Mouse (Mus musculus) E14TG2a.4 (cell line): Measurements from ENCODE around the gene Cep19.
A peak's percentile ranks its signal among the peaks of the same experiment; 100 is the strongest.

ENCODE experiments used
- H3K27me3 ChIP-seq: 2 replicates; pipeline ENCODE4 v1.6.1; 2014; ENCODE audit warnings: low read length, control low read depth; ENCODE audit not compliant: insufficient read depth
- H3K36me3 ChIP-seq: 2 replicates; pipeline ENCODE4 v1.6.1; 2014; ENCODE audit warnings: low read length, control low read depth; ENCODE audit not compliant: insufficient read depth
- H3K4me1 ChIP-seq: replicated peaks from 2 replicates; pipeline ENCODE4 v1.6.1; 2014; ENCODE audit warnings: low read depth, low read length, control low read depth
- H3K4me3 ChIP-seq: replicated peaks from 2 replicates; pipeline ENCODE4 v1.5.1; 2014; ENCODE audit warnings: mild to moderate bottlenecking, low read length
- H3K9me3 ChIP-seq: 2 replicates; pipeline ENCODE4 v1.6.1; 2014; ENCODE audit warnings: low read length, control low read depth
- CTCF ChIP-seq: conservative IDR thresholded peaks from 2 replicates; pipeline ENCODE4 v1.5.1; 2014; ENCODE audit warnings: low read length
- NANOG ChIP-seq: IDR thresholded peaks from 2 replicates; pipeline ENCODE4 v1.6.1; 2014; ENCODE audit warnings: borderline replicate concordance, low read length, mixed read lengths
- POU5F1 ChIP-seq: IDR thresholded peaks from 2 replicates; pipeline ENCODE4 v1.6.1; 2014; ENCODE audit warnings: low read length, borderline replicate concordance

The Cep19 gene

GRCm38 (mm10) chr16:32098897-32099637, 533 bp upstream of the Cep19 start:
- TF ChIP-seq POU5F1 = no peak
- TF ChIP-seq CTCF = no peak
- TF ChIP-seq NANOG = no peak
- Histone ChIP-seq H3K27me3 (no peaks in the 10 kb centered on the region), H3K4me1 (peaks cover 27% of the 10 kb centered on the region), H3K9me3 (no peaks in the 10 kb centered on the region), H3K4me3 (peak overlapping the region; percentile 97), H3K36me3 (peaks cover 13% of the 10 kb centered on the region)

- Histone ChIP-seq H3K4me1 (peaks cover 43% of the 10 kb centered on the region), H3K9me3 (no peaks in the 10 kb centered on the region), H3K36me3 (peaks cover 20% of the 10 kb centered on the region; the same call in 1 of the 2 replicates), H3K27me3 (no peaks in the 10 kb centered on the region), H3K4me3 (no peak overlapping the region)
- TF ChIP-seq POU5F1 (no peak), NANOG (no peak), CTCF (no peak)
These were observed 2.7 kb downstream of the Cep19 start for GRCm38 (mm10) chr16:32102295-32102694.

DNA sequence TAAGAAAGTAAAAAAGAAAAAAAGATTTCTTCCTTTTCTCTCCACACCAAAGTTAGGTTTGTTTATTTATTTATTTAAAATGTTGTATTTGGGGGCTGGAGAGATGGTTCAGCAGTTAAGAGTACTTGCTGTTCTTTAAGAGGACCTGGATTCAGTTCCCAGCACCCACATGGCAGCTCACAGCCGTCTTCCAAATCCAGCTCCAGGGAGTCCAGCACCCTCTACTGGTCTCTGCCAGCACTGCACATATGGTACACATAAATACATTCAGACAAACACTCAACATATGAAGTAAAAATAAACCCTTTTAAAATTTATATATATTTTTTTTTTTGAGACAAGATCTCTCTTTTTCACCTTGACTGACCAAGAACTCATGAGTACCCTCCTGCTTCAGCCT, 6.1 kb downstream of the Cep19 start:
- Histone ChIP-seq H3K36me3 (peaks cover 27% of the 10 kb centered on the region; the same call in 1 of the 2 replicates), H3K4me3 (no peak overlapping the region), H3K4me1 (peaks cover 24% of the 10 kb centered on the region), H3K27me3 (no peaks in the 10 kb centered on the region), H3K9me3 (no peaks in the 10 kb centered on the region)
- peak; percentile 58 for TF ChIP-seq CTCF
- no peak for TF ChIP-seq POU5F1

DNA sequence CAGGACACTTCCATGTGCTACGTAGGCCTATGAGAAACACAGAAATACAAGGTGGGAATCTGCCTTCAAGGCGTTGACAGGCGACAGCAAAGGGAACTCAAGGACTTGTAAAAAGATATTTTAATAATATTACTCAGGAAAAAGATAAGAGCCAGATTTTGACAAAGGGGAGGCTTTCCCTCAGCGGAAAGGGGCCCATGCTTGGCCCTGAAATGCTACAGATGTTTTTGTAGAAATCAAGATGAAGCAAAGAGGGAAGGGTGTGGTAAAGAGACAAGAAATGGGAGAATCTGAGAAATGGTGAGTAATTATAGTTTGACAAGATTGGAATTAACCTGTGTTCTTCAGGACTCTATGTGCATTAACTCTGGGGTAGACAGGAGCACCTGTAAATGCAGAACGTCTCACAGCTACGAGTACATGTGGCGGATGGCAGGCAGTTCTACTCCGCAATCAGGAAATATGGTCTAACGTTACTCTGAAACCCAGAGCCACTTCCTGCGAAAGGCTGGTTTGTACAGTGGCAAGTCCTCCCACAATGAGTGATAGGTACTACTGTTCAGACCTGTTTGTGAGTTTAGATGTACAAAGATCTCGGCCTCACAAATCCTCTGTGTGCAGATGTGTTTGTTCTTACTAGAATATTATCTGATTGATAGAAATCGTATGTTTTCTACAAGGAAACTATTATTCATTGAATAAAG, 7.9 kb downstream of the Cep19 start:
- H3K9me3 ChIP-seq = no peaks in the 10 kb centered on the region
- H3K4me3 ChIP-seq = no peak overlapping the region
- TF ChIP-seq POU5F1 (no peak), CTCF (no peak), NANOG (no peak)
- peaks cover 27% of the 10 kb centered on the region; the same call in 1 of the 2 replicates for H3K36me3 ChIP-seq
- no peaks in the 10 kb centered on the region for H3K27me3 ChIP-seq
- peaks cover 23% of the 10 kb centered on the region for H3K4me1 ChIP-seq

DNA sequence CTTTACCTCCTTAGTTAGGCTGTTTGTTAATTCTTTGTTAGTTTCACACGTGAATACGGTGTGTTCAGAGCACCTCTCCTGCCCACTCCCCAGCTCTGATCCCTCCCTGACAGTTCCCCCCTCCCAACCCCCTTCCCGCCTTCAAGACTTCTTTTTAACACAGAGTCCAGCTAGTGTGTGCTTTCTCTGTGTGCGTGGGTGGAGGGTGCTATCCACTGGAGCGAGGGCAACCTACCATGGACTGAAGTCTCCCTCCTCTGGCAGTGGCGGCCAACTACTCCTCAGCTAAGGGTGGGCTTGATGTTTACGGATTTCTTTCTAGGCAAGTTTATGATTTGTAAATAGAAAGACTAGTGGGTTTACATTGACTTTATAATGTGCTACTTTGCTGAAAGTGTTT, 8.6 kb downstream of the Cep19 start:
- Histone ChIP-seq H3K36me3 (peaks cover 26% of the 10 kb centered on the region; the same call in 1 of the 2 replicates), H3K4me3 (no peak overlapping the region), H3K27me3 (no peaks in the 10 kb centered on the region), H3K4me1 (peaks cover 29% of the 10 kb centered on the region), H3K9me3 (no peaks in the 10 kb centered on the region)
- TF ChIP-seq CTCF = no peak
- TF ChIP-seq NANOG = no peak

- H3K4me3 ChIP-seq = no peak overlapping the region
- no peaks in the 10 kb centered on the region for H3K9me3 ChIP-seq
- peaks cover 22% of the 10 kb centered on the region; the same call in 1 of the 2 replicates for H3K36me3 ChIP-seq
- H3K27me3 ChIP-seq = no peaks in the 10 kb centered on the region
- TF ChIP-seq CTCF (no peak), NANOG (no peak), POU5F1 (no peak)
- peaks cover 33% of the 10 kb centered on the region for H3K4me1 ChIP-seq
These were observed 9.0 kb downstream of the Cep19 start for GRCm38 (mm10) chr16:32108578-32108977.

DNA sequence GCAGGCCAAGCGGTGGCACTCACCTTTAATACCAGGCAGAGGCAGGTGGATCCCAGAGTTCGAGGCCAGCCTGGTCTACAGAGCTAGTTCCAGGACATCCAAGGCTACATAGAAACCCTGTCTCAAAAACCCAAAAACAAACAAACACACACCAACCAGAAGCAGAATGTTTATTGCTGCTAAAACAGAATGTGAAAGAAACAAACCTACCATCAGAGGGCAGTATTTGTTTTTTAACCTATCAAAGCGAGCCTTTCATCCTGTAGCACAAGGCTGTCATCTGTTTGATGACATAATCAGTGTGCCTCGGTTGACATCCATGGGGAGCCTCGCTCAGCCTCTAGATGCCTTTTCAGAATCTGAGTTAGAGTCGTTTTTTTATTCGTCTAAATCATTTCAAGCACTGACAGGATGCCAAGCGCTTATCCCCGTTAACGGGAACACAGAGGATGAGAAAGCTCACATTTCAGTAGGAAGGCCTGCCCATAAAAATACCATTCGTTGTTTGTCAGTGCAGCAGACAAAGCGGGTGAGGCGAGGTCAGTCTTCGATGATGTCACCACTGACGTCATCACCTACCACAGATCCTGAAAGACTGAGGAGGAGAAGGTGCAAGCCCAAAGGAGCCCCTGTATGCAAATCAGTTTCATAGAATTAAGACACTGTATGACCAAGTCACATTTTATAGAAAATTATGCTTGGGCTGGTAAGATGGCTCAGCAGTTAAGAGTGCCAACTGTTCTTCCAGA, 11.5 kb downstream of the Cep19 start:
- TF ChIP-seq CTCF = peak; percentile 23
- no peak for TF ChIP-seq POU5F1
- TF ChIP-seq NANOG = no peak
- Histone ChIP-seq H3K36me3 (0 out of 2 replicates have a peak, but pooled peaks cover 16% of the 10 kb centered on the region), H3K4me1 (peaks cover 51% of the 10 kb centered on the region)

GRCm38 (mm10) chr16:32113541-32114218, 14.1 kb downstream of the Cep19 start:
- no peaks in the 10 kb centered on the region for H3K9me3 ChIP-seq
- no peaks in the 10 kb centered on the region for H3K36me3 ChIP-seq
- peaks cover 54% of the 10 kb centered on the region for H3K4me1 ChIP-seq
- no peaks in the 10 kb centered on the region for H3K27me3 ChIP-seq
- peak overlapping the region; percentile 61 for H3K4me3 ChIP-seq
- TF ChIP-seq POU5F1 (no peak), NANOG (no peak), CTCF (no peak)

More for the DNA sequence above, 11.5 kb downstream of the Cep19 start:
- Histone ChIP-seq H3K27me3 (no peaks in the 10 kb centered on the region), H3K9me3 (no peaks in the 10 kb centered on the region), H3K4me3 (no peak overlapping the region)
